Mouse (Mus musculus) hindbrain, embryonic 14.5 days (tissue): ENCODE results near the gene Sart3. TPM values are rescaled to one million over a fixed set of nuclear protein-coding genes. Genes with fewer than 3 reads are reported as not detected.
"Not testable (repeated sequence)": the region's sequence is repeated elsewhere in the genome, so short reads cannot be mapped to it uniquely, and the experiment has no call there.

Source experiments
- ATAC-seq: fragments of 200-750 bp; cut with Nextera tagmentation; 2 replicates; pipeline ENCODE4 v1.8.0; 2017; ENCODE audit warnings: moderate number of reproducible peaks, mild to moderate bottlenecking, moderate TSS enrichment, moderate library complexity; ENCODE audit not compliant: low FRiP score
- DNase-seq: peaks from one replicate; pipeline ENCODE4 v3.0.0-alpha.2; 2015; ENCODE audit warnings: low spot score
- H3K27ac ChIP-seq: fragments of 300-500 bp; sonication (generic); 2 replicates; pipeline ENCODE4 v1.5.1; 2014; ENCODE audit warnings: mild to moderate bottlenecking, moderate library complexity
- H3K27me3 ChIP-seq: fragments of 300-500 bp; sonication (generic); 2 replicates; pipeline ENCODE4 v1.6.1; 2014; ENCODE audit warnings: mild to moderate bottlenecking, low read length, mixed read lengths; ENCODE audit not compliant: control insufficient read depth, insufficient read depth
- H3K36me3 ChIP-seq: fragments of 300-500 bp; sonication (generic); replicated peaks from 2 replicates; pipeline ENCODE4 v1.6.1; 2014; ENCODE audit not compliant: control insufficient read depth, insufficient read depth
- H3K4me1 ChIP-seq: fragments of 300-500 bp; sonication (generic); replicated peaks from 2 replicates; pipeline ENCODE4 v1.6.1; 2014; ENCODE audit warnings: antibody characterized with exemption, low read length, mixed read lengths; ENCODE audit not compliant: control insufficient read depth, insufficient read depth
- H3K4me2 ChIP-seq: fragments of 300-500 bp; sonication (generic); replicated peaks from 2 replicates; pipeline ENCODE4 v1.6.1; 2014; ENCODE audit warnings: mild to moderate bottlenecking, moderate library complexity
- H3K4me3 ChIP-seq: fragments of 300-500 bp; sonication (generic); replicated peaks from 2 replicates; pipeline ENCODE4 v1.5.1; 2014; ENCODE audit warnings: mild to moderate bottlenecking, low read length
- H3K9ac ChIP-seq: fragments of 300-500 bp; sonication (generic); 2 replicates; pipeline ENCODE4 v1.6.1; 2014
- H3K9me3 ChIP-seq: fragments of 300-500 bp; sonication (generic); 2 replicates; pipeline ENCODE4 v1.6.1; 2016; ENCODE audit warnings: low read length; ENCODE audit not compliant: control insufficient read depth
- WGBS: fragments of 180-500 bp; shearing (Covaris S2); extraction: QIAGEN DNeasy Blood & Tissue Kit; methylation state at CpG from one replicate; pipeline ENCODE4 v1.1.7; 2014; 5-methylcytosine and 5-hydroxymethylcytosine counted together
- polyA plus RNA-seq: library from polyadenylated mRNA; unstranded; fragments of >200 nt; fragmentation: Nextera tagmentation; extraction: Ambion mirVana; gene quantifications from 2 replicates; pipeline ENCODE4 v1.2.1, GENCODE M21; 2014

Gene Sart3
- polyA plus RNA-seq, 1 experiment from 2014 or later = 33.0 TPM

- Histone ChIP-seq H3K36me3 (no peaks in the 10 kb centered on the region), H3K9me3 (no peaks in the 10 kb centered on the region), H3K4me2 (no peak overlapping the region), H3K4me1 (no peaks in the 10 kb centered on the region; the same call in 1 of the 2 replicates), H3K27me3 (no peaks in the 10 kb centered on the region), H3K4me3 (no peak overlapping the region), H3K9ac (no peak overlapping the region), H3K27ac (no peak overlapping the region)
- ATAC-seq (no peak), DNase-seq (no peak)
- WGBS = 11% methylated on average over 13 of the region's 13 CpGs
These were observed 24.3 kb upstream of the Sart3 start for GRCm38 (mm10) chr5:113796401-113797148.

GRCm38 (mm10) chr5:113791197-113792095 lies 19.1 kb upstream of the Sart3 start:
- Histone ChIP-seq H3K4me2 (no peak overlapping the region), H3K36me3 (no peaks in the 10 kb centered on the region), H3K27me3 (no peaks in the 10 kb centered on the region), H3K27ac (no peak overlapping the region), H3K4me3 (no peak overlapping the region), H3K9me3 (no peaks in the 10 kb centered on the region), H3K4me1 (no peaks in the 10 kb centered on the region), H3K9ac (no peak overlapping the region)
- WGBS = 85% methylated on average over 16 of the region's 16 CpGs
- DNase-seq (no peak), ATAC-seq (no peak)

GRCm38 (mm10) chr5:113790453-113791196 lies 18.3 kb upstream of the Sart3 start:
- DNase-seq = no peak
- Histone ChIP-seq H3K4me3 (no peak overlapping the region), H3K27ac (no peak overlapping the region), H3K27me3 (no peaks in the 10 kb centered on the region), H3K4me2 (no peak overlapping the region), H3K9me3 (no peaks in the 10 kb centered on the region), H3K36me3 (no peaks in the 10 kb centered on the region), H3K9ac (no peak overlapping the region), H3K4me1 (no peaks in the 10 kb centered on the region)
- WGBS = 82% methylated on average over 11 of the region's 11 CpGs
- no peak for ATAC-seq

GRCm38 (mm10) chr5:113789075-113789788 lies 16.9 kb upstream of the Sart3 start:
- no peak for DNase-seq

GRCm38 (mm10) chr5:113788645-113789044 lies 16.3 kb upstream of the Sart3 start:
- H3K9ac ChIP-seq = no peak overlapping the region
- no peak overlapping the region for H3K27ac ChIP-seq
- H3K4me1 ChIP-seq = no peaks in the 10 kb centered on the region
- no peak overlapping the region for H3K4me3 ChIP-seq
- DNase-seq (no peak), ATAC-seq (no peak)
- no peaks in the 10 kb centered on the region for H3K27me3 ChIP-seq
- H3K9me3 ChIP-seq = no peaks in the 10 kb centered on the region
- 47% methylated on average over 6 of the region's 6 CpGs for WGBS
- H3K36me3 ChIP-seq = no peaks in the 10 kb centered on the region
- H3K4me2 ChIP-seq = no peak overlapping the region

More at GRCm38 (mm10) chr5:113789075-113789788, 16.9 kb upstream of the Sart3 start:
- ATAC-seq = no peak
- Histone ChIP-seq H3K27me3 (no peaks in the 10 kb centered on the region), H3K9me3 (no peaks in the 10 kb centered on the region), H3K4me1 (no peaks in the 10 kb centered on the region), H3K4me3 (no peak overlapping the region), H3K9ac (no peak overlapping the region), H3K27ac (no peak overlapping the region), H3K36me3 (no peaks in the 10 kb centered on the region), H3K4me2 (no peak overlapping the region)
- WGBS = 43% methylated on average over 7 of the region's 7 CpGs

GRCm38 (mm10) chr5:113786985-113787384 lies 14.7 kb upstream of the Sart3 start:
- DNase-seq (no peak), ATAC-seq (no peak)
- Histone ChIP-seq H3K27ac (no peak overlapping the region), H3K36me3 (no peaks in the 10 kb centered on the region), H3K9me3 (no peaks in the 10 kb centered on the region), H3K4me3 (no peak overlapping the region), H3K9ac (no peak overlapping the region), H3K4me2 (no peak overlapping the region), H3K27me3 (no peaks in the 10 kb centered on the region; the same call in 1 of the 2 replicates), H3K4me1 (no peaks in the 10 kb centered on the region)
- WGBS = 77% methylated on average over 5 of the region's 5 CpGs

GRCm38 (mm10) chr5:113784104-113784503 lies 11.8 kb upstream of the Sart3 start:
- not testable (repeated sequence) for ATAC-seq, H3K27ac ChIP-seq, H3K4me2 ChIP-seq, H3K4me1 ChIP-seq, H3K9ac ChIP-seq, DNase-seq, H3K4me3 ChIP-seq, H3K36me3 ChIP-seq, H3K9me3 ChIP-seq, H3K27me3 ChIP-seq
- 37% methylated on average over 3 of the region's 3 CpGs for WGBS

- DNase-seq = no peak
- H3K4me2 ChIP-seq = no peak overlapping the region
- no peak overlapping the region for H3K4me3 ChIP-seq
- peaks cover 3% of the 10 kb centered on the region for H3K36me3 ChIP-seq
- H3K27ac ChIP-seq = no peak overlapping the region
- no peaks in the 10 kb centered on the region for H3K9me3 ChIP-seq
- no peak overlapping the region for H3K9ac ChIP-seq
- WGBS = 18% methylated on average over 12 of the region's 12 CpGs
- H3K4me1 ChIP-seq = no peaks in the 10 kb centered on the region
- ATAC-seq = no peak
- H3K27me3 ChIP-seq = no peaks in the 10 kb centered on the region; the same call in 1 of the 2 replicates
These were observed 11.3 kb upstream of the Sart3 start for GRCm38 (mm10) chr5:113783581-113784001.
